Mouse (Mus musculus) embryo, embryonic 11 days (tissue): ENCODE measurements at regions not wholly inside any gene's neighbourhood (a gene's known extent, or its start where the extent isn't known, plus 50 kb on each side); places are given as distances from the start of the nearest gene placed in this dataset.
"Not testable (repeated sequence)": the region's sequence is repeated elsewhere in the genome, so short reads cannot be mapped to it uniquely, and the experiment has no call there.

Experiments used
- DNase-seq: peaks from one replicate; pipeline ENCODE4 v3.0.0-alpha.2; 2015

DNA sequence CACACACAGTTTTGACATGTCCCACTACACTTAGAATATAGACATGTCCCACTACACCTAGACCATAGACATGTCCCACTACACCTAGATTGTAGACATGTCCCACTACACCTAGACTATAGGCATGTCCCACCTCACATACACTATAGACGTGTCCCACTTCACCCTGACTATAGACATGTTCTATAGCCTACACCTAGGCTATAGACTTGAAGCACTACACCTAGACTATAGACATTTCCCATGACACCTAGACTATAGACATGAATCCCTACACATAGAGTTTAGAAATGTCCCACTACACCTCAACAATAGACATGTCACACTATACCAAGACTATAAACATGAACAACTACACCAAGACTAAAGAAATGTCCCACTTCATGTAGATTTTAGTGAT lies 2580.9 kb downstream of the Gm37988 start:
- DNase-seq: no peak

DNA sequence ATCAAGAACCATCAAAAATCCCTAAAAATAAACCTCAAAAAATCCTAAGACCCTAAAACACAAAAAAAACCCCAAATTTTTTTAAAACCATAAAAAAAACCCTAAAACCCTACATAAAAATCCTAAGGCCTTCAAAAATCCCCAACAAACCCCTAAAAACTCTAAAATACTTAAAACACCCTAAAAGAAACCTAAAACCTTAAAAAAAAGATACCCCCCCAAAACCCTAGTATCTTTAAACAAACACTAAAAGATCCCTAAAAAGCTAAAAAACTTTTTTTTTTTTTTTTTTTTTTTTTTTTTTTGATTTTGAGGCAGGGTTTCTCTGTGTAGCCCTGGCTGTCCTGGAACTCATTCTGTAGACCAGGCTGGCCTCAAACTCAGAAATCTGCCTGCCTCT lies 2585.8 kb downstream of the Gm37988 start:
- no peak for DNase-seq

DNA sequence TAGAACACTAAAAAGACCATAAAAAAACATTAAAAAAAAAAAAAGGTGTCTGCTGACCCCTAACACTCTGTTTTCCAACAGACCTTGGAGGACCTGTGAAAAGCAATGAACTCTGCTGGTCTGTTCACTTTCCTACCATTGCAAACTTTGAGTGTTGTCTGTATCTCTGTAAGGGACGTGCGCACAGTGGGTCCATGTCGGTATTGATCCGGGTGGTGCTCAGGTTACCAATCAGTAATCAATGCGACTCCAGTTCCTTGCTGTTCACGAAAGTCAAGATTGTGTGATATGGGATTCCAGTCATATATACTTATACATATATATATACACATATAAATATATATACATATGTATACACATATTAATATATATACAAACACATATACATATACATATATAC lies 2586.5 kb downstream of the Gm37988 start:
- DNase-seq: no peak

DNA sequence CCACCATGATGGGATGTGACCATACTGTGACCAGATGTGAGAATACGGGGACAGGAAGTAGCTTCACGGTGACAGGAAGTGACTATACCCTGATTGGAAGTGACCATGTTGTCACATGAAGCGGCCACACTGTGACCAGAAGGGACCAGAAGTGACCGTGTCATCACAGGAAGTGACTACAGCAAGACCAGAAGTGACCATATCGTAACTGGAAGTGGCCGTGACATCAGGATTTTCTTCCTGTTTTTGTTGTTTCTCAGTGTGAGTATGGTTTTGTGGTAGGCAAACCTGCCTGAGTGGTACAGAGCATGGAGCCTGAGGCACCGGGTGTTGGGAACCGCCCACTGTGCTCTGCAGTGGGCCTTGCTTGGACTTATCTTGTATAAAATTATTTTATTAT lies 2587.8 kb downstream of the Gm37988 start:
- DNase-seq: peak; percentile 17

DNA sequence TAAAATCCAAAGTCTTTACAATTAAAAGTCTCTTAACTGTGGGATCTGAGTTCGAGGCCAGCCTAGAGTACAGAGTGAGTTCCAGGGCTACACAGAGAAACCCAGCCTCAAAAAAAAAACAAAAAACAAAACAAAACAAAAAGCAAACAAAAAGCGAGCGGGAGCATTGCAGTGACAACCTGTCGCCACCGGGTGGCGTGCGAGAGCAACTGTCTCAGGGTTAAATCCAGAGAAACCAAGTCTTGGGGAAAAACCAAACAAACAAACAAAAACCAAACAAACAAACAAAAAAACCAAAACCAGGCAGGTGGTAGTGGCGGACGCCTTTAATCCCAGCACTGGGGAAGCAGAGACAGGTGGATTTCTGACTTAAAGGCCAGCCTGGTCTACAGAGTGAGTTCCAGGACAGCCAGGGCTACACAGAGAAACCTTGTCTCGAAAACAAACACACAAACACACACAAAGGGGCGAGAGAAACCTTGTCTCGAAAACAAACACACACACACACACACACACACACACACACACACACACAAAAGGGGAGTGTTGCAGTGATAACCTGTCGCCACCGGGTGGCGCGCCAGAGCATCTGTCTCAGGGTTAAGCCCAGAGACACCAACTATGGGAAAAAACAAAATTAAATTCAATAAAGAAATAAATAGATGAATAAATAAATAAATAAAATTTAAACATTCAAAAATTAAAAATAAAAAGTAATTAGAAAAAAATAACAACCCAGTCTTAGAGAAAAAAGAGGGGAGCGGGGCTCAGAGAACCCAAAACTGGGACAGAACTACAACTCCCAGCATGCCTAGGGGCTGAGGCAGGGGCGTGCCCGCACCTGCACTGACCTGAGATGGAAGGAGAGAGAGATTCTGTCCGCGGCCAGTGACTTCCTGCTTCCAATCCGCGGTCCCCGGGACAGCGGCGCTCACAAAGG lies 2589.4 kb downstream of the Gm37988 start:
- DNase-seq: no peak

DNA sequence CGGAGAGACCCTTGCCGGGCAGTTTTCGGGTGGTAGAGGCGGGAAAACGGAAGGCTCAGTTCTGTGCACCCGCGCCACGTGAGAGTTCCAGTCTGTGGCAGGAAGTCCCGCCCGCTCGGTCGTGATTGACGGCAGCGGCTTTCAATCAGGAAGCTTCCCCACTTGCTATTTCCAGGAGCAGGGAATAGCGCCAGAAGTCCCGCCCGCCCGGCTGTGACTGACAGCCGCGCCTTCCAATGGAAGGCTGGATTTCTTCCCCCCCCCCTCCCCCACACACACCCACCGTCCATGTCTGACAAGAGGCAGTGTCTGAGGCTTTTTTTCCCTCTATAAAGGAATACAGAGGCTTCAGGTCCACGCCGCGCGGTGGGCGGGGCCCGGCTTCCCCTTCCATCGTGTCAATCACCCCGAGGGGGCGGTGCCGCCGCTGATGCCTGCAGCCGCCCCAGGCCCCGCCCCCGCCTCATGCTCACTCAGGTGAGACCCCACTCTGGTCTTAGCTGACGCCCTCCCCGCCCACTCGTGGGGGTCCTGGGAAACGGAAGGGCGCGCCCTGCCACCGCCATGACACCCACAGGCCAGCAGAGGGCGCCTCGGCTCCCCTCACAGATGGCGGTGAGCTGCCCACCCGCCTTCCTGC lies 2590.2 kb downstream of the Gm37988 start:
- DNase-seq: peak; percentile 98

DNA sequence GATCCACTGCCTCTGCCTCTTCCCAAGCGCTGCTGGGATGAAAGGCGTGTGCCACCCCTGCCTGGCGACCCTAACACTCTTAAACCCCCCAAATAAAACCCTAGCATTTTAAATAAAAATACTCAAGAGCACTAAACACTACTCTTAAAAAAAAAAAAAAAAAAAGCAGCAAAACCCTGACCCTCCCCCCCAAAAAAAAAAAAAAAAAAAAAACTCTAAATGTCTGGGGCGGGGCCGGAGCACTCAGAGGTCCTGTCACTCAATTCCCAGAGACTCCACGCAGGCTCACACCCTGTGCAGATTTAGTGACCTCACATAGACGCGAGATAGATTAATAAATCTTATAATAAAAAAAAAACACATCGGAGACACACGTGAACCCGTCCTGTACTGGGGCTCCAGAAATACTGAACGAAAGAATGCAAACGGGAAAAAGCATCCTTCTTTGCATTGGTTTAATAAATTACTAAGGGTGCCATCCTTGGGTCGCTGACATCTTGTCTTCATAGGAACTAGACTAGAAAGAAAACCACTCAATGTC lies 2591.1 kb downstream of the Gm37988 start:
- DNase-seq: no peak

DNA sequence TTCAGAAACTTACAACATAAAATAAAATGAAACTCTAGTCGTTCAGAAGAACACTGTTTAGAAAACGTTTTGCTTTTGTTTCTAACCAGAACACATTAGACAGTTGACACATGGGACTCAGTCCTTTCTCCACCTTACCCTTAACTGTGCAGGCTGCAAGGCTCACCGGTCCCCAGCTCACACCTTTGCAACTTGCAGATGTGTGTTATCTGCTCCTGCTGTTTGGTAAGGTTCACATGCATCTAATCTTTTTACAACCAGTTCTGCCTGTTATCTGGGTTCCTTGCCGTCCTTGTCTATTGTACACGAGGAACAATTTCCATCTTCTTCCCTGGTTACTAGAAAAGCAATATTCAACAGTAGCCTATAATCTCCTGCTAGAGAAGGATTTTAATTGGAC lies 2598.0 kb downstream of the Gm37988 start:
- DNase-seq: not testable (repeated sequence)

DNA sequence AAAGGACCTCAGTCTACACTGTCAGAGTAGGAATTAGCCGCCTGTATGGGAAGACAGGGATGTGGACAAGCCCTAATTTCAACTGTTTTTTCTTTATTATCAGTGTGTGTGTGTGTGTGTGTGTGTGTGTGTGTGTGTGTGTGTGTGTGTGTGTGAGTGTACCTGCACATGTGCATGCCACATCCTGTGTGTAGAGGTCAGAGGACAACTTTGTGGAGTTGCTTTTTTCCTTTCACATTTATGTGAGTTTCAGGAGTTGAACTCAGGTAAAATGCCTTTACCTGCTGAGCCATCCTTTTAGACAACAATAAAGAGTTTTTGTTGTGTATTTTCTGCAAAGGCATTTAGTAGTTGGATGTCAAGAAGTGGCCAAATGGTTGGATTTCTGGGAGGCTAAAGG lies 2606.8 kb downstream of the Gm37988 start:
- no peak for DNase-seq

DNA sequence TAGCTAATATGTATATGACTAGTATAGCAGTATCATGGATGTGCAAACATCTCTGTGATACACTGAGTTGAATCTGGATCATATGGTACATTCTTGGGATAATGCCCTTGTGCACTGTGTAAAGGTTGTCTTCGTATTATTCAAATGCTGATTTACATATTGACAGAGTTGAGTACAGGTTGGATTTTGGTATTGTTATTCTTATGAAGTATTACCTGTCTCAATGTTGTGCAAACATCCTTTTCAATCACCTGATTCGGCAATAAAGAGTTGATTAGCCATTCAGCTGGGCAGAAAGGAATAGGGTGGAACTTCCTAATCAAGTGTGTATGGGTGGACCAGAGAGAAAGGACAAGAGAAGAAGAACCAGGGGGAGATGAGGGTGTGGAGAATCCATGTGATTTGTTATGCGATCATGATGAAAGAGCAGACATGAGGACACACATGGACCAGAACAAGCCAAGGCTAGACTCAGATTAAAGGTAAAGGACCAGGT lies 2644.0 kb downstream of the Gm37988 start:
- no peak for DNase-seq

DNA sequence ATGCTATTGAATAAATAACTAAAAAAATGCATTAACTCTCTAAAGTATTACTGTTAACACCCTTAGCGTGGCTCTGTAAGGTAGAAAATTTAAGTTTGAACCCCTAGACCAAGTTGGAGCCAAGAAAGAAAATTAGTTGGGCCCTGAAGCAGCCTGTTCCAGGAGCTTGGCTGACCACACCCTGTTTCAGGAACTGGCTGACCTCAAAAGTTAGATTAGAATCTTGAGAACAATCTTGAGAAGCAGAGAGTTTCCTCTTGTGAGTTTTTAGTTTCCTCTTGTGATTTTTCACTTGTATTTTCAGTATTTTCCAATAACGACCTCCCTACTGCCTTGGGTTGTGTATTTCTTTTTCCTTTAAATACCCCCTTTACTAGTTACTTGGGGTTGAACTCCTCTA lies 2647.2 kb downstream of the Gm37988 start:
- no peak for DNase-seq

DNA sequence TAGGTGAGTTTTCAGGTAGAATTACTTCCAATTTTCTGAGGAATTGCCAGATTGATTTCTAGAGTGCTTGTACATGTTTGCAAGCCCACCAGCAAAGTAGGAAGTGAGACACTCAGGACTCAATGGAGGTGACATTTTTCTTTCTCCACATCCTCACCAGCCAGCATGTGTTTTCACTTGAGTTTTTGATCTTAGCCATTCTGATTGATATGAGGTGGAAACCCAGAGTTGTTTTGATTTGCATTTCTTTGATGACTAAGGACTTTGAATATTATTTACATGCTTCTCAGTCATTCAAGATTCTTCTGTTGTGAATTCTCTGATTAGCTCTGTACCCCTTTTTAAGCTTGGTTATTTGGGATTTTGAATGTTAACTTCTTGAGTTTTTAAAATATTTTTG lies 2650.2 kb downstream of the Gm37988 start:
- DNase-seq: no peak

DNA sequence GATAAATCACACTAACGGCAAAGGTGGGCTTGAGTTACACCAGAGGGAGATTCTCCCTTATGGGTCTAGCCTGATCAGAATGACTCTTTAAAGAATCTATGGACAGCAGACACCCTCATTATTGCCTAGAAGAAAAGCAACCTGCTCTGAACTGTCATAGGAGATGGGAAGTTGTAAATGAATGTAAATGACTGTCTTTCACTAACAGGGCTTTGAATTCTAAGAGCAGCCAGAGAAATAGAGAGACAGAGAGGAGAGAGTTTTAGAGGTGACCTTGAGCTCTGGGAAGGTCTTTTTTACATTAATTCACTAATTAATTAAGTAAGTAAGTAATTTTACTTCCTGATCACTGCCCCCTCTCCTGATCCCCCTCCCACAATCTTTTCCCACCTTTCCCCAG lies 2686.4 kb downstream of the Gm37988 start:
- no peak for DNase-seq

DNA sequence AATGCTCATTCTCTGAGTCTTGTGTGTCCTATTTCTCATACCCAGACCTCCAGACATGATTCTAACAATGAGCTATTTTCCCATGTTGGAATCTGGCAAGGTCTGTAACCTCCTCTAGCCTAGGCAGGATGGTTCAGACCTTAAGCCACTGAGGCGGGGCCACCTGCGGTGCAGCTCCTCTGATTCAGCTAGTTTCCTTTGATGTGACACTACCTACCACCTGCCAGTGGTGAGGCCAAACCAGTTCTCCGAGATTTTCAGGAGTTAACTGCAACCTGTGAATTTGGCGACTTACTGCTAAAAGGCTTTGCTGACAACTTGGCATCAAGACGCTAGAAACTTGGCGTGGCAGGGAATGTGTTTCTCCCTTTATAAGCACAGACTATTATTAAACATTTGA lies 2691.3 kb downstream of the Gm37988 start:
- DNase-seq: peak; percentile 4

DNA sequence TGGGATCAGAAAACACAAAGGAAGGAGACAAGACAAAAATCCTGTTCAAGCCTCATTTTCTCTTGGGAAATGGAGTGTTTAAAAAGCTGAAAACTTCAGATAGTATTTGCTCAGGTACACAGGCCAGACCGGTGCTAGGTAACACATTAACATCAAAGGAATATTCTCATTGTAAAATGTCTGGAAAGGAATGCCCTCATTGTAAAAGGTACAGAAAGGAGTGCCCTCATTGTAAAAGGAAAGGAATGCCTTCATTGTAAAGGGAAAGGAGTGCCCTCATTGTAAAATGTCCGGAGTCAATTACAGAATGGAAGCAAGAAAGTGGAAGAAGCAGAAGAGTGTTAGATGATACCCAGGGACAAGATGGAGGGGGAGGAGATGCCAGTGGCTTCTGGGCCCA lies 2694.7 kb downstream of the Gm37988 start:
- DNase-seq: no peak

DNA sequence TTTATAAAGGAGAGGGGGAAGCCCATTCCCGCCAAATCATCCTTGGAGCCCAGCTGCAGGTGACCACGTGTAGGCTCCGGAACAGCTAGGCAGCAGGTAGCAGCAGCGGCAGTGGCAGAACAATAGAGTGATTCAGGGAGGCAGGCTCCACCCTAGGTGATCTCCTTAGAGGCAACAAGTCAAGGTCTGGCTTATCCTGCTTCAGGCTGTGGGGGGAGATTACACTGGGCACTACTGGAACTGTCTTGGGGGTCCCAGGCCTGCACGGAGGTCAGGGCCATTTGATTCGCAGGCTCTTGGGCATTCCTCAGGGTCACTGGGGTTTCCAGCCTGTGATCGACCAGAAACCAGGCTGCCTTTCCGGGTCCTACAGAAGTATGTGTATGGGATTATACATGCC lies 2711.1 kb downstream of the Gm37988 start:
- DNase-seq: no peak

DNA sequence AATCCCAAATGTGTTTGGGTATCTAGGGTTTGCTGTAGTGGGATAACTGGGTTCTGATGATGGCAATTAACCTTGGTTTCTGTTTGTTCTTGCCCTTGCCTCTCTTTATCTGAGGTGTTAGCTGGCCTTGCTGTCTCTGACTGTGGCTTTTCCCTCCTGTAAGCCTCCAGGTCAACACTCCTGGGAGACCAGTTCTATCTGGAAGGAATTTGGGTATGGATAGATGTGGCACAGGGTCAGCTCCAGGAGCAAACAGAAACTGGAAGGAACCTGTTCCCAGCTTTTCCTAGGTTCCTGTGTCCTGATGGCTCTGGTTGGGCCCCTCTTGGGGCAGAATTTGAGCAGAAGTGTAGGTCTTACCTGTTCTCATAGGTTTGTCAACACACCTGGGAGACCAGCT lies 2725.8 kb downstream of the Gm37988 start:
- DNase-seq: no peak

DNA sequence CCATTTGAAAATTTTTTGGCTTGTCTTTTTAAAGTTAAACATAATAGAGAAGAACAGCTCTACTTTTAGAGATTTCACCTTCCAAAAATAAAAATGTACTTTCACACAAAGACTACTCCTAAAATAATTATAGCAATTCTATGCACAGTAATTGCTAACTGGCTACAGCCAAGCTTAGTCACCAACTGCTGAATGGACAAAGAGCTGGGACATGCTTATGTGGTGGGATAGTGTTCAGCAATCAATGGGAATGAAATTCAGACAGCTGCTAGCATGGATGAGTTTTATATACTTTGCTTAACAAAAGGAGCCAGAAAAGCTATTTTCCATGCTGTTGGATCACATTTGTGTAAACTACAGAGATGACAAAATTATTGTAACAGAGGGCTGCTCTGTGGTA lies 2727.5 kb downstream of the Gm37988 start:
- DNase-seq: no peak

DNA sequence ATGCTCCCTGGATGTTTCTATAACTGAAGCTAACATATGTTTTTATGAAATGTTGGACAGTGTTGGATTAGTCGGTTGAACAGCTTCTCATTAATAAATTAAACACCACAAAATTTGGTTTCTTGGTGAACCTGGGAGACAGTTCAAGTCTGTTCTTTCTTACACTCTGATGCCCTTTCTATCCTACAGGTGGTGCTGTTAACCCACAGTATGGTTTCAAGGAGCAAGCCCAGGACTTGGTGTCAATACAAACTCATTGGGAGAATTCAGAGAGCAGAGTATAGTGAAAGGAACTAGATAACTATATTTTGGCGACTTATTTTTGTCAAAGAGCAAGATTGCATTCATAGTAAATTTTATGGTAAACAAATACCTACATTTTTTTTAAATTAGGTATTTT lies 2735.8 kb downstream of the Gm37988 start:
- peak; percentile 49 for DNase-seq

DNA sequence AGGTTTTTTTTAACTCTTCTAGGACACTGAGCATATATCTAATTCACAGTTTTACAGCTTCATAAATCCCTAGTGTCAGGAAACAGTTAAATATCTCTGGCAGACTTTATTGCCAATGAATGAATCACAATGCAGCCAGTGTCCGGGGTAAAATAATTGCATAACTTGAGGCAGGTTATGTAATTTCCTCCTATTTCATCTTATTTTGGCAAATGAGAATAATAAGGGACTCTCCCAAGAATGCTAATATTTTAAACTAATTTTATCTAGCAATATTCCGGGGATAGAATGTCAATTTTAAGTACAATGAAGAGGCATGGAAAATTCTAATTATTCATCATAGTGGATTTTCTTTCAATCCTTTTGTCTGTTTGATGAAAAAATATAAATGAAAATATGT lies 2740.6 kb downstream of the Gm37988 start:
- DNase-seq: no peak

DNA sequence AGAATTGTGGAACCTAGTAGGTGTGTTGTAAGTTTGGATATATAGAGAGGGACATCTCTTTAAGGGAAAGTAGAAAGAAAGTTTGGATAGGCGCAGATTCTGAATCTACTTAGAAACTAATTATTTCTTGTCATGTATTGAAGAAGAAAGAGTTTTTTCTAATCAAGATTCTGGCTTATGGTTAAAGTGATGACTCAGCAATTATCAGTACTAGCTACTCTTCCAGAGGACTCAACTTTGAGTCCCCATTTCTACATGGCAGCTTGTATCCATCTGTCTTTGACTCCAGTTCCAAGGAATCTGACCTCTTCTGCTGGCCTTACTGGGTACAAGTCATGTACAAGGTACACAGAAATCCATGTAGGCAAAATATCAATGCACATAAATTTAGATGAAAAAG lies 2767.1 kb downstream of the Gm37988 start:
- DNase-seq: no peak

DNA sequence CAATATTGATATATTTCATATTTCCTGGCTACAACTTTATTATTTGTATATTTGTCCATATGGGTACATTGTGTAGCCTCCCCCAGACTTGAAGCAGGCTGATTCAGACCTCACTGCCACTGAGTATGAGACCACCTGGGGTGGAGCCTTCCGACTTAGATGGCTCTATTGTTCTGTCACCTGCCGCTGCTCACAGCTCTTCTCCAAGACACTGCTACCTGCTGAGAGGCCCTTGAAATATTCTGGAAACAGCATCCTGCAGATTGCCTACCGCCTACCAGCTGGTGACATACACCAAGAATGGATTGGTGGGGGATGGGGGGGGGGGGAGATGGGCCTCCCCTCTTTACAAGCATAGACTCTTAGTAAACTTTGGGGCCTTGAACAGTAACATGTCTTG lies 2778.7 kb downstream of the Gm37988 start:
- no peak for DNase-seq

DNA sequence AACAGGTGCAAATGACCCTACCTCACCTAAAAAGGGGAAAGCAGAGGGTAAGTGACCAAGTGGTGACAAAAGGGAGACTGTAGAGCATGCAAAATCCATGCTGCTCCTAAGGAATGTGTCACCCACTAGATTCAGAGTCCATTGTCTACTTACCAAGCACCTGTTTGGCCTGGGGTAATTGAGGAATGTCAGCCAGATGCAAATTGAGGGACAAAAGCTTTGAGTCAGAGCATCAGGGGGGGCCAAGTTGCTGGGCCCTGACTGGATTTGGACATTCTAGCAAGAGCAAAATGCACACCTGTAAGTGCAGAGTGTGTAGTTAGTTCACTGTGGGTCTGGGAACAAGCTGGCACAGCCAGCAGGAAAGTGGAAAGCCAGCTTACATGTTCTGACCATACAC lies 2783.6 kb downstream of the Gm37988 start:
- DNase-seq: no peak
